Mouse (Mus musculus): ENCODE measurements around the gene Tm2d3. TPM values are rescaled to one million over a fixed set of nuclear protein-coding genes. Genes with fewer than 3 reads are reported as not detected.

Tm2d3 gene
- polyA plus RNA-seq, 1 experiment from 2014 or later: 119 TPM

DNA sequence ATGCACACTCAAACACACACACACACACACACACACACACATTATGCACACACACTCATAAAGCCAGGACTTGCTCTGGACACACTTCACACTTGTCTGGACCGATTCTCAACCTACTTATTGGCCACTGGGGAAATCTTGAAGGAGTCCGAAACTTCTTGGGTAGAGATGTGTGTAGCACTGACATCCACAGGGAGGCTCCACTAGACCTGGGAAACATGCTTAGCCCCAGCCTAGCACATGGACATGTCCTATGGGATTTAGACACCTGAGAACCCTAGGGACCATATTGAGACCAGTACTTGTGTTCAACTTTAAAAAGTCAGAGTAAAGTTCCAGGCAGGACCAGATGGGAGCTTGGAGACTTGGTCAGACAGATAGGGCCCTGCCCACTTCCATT lies 43.1 kb downstream of the Tm2d3 start:
- ATAC-seq (replicated peaks; ENCODE audit: low FRiP score, low read depth): no peak
- Histone ChIP-seq H3K27ac (no peak overlapping the region), H3K4me2 (ENCODE audit: low read length) (no peak overlapping the region), H3K9ac (ENCODE audit: low read depth, low read length) (no peak overlapping the region), H3K4me1 (replicated peaks; ENCODE audit: insufficient read depth, low read length) (peaks cover 7% of the 10 kb centered on the region; the same call in 1 of the 2 replicates), H3K9me3 (replicated peaks; ENCODE audit: low read length) (no peaks in the 10 kb centered on the region), H3K27me3 (ENCODE audit: insufficient read depth, low read length) (no peaks in the 10 kb centered on the region), H3K4me3 (replicated peaks; ENCODE audit: low read depth, low read length) (no peak overlapping the region), H3K36me3 (ENCODE audit: insufficient read depth, low read length) (no peaks in the 10 kb centered on the region)
- TF ChIP-seq CTCF (IDR thresholded peaks at IDR 0.05; ENCODE audit: low read depth): peak; percentile 63
- DNase-seq (ENCODE audit: low spot score): peak; percentile 40
- WGBS: 56% methylated on average over 2 of the region's 2 CpGs

DNA sequence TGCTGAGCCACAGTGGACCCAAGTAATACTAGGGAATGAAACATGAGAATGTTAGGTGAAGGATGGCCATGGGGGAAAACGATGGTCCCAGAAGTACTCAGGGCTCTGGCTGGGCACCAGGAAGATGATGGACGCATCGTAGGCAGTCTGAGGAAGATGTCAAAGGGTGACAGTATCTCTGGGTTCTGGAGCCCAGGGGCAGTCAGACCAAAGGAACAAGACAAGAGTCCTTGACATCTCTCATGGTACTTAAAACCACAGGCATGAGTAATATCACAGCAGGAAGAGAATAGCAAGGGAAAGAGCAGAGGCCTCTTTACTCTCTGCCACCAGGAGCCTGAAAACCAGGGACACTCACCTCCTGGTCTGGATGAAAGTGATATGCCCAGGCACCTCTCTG lies 44.3 kb downstream of the Tm2d3 start:
- no peak for DNase-seq (ENCODE audit: low spot score)
- H3K4me1 ChIP-seq (replicated peaks; ENCODE audit: insufficient read depth, low read length): peaks cover 7% of the 10 kb centered on the region; the same call in 1 of the 2 replicates
- TF ChIP-seq CTCF (IDR thresholded peaks at IDR 0.05; ENCODE audit: low read depth): no peak
- 86% methylated on average over 3 of the region's 3 CpGs for WGBS
- no peaks in the 10 kb centered on the region for H3K27me3 ChIP-seq (ENCODE audit: insufficient read depth, low read length)
- H3K27ac ChIP-seq: no peak overlapping the region
- no peak overlapping the region for H3K9ac ChIP-seq (ENCODE audit: low read depth, low read length)
- H3K9me3 ChIP-seq (replicated peaks; ENCODE audit: low read length): no peaks in the 10 kb centered on the region
- no peaks in the 10 kb centered on the region for H3K36me3 ChIP-seq (ENCODE audit: insufficient read depth, low read length)
- ATAC-seq (replicated peaks; ENCODE audit: low FRiP score, low read depth): no peak
- H3K4me2 ChIP-seq (ENCODE audit: low read length): no peak overlapping the region
- H3K4me3 ChIP-seq (replicated peaks; ENCODE audit: low read depth, low read length): no peak overlapping the region

DNA sequence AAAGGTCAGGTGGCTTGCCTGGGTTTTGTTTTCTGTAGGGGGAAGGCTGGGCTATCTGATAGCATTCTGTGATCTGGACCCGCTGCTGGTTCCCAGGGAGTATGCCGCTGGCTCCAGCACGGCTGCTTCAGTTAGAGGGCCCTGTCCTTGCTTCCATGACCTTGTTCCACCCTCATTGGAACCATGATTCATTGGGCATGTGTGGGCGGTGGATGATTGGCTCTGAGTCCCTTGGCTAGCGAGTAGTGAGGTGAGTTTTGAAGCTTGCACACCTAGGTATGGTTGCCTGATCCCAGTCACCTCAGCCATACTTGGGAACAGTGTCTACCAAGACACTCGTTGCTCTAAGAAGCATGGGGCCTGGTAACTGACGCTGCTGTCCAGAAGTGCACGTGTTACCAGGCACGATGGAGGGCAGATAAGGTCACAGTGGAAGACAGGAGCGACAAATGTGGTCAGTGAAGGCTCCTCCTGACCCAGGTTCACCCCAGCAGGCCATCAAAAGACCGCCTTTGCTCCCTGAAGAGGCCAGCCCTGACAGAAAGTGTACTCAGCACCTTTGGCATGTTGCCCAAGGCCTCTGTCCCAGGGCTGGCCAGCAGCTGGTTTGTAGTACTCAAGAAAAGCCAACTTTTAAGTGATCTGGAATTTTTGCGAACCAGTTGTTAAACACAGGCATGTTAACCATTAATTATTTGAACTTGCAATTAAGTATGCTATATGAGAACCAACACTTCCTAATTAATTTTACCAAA lies 46.5 kb downstream of the Tm2d3 start:
- H3K4me2 ChIP-seq (ENCODE audit: low read length): no peak overlapping the region
- no peak overlapping the region for H3K9ac ChIP-seq (ENCODE audit: low read depth, low read length)
- peak; percentile 56 for DNase-seq (ENCODE audit: low spot score)
- WGBS: 34% methylated on average over 12 of the region's 12 CpGs
- no peak for TF ChIP-seq CTCF (IDR thresholded peaks at IDR 0.05; ENCODE audit: low read depth)
- H3K4me1 ChIP-seq (replicated peaks; ENCODE audit: insufficient read depth, low read length): peaks cover 7% of the 10 kb centered on the region; the same call in 1 of the 2 replicates
- H3K36me3 ChIP-seq (ENCODE audit: insufficient read depth, low read length): no peaks in the 10 kb centered on the region
- H3K9me3 ChIP-seq (replicated peaks; ENCODE audit: low read length): no peaks in the 10 kb centered on the region
- H3K4me3 ChIP-seq (replicated peaks; ENCODE audit: low read depth, low read length): no peak overlapping the region
- no peak overlapping the region for H3K27ac ChIP-seq
- H3K27me3 ChIP-seq (ENCODE audit: insufficient read depth, low read length): no peaks in the 10 kb centered on the region
- no peak for ATAC-seq (replicated peaks; ENCODE audit: low FRiP score, low read depth)

DNA sequence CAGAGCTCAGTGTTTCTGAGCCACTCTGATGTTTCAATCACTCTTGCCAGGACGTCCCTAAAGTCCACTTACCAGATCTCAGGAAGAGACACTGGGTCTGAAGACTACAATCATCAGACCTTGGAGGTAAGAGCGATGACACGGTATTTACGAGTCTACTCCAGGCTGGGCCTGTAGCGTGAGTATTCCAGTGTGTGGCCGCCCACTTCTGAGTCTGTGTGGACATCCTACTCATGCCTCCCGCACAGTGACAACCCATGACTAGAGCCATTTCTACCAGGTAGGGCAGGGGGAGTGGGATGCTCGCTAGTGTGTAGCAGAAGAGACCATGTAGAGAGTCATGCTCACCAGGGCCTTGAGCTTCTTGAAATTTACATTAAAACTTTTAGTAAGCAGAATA lies 51.9 kb downstream of the Tm2d3 start:
- no peak overlapping the region for H3K4me3 ChIP-seq (replicated peaks; ENCODE audit: low read depth, low read length)
- no peak overlapping the region for H3K9ac ChIP-seq (ENCODE audit: low read depth, low read length)
- H3K27ac ChIP-seq: no peak overlapping the region
- WGBS: 92% methylated on average over 8 of the region's 8 CpGs
- no peak for TF ChIP-seq CTCF (IDR thresholded peaks at IDR 0.05; ENCODE audit: low read depth)
- no peaks in the 10 kb centered on the region for H3K9me3 ChIP-seq (replicated peaks; ENCODE audit: low read length)
- no peaks in the 10 kb centered on the region for H3K27me3 ChIP-seq (ENCODE audit: insufficient read depth, low read length)
- no peak for ATAC-seq (replicated peaks; ENCODE audit: low FRiP score, low read depth)
- H3K36me3 ChIP-seq (ENCODE audit: insufficient read depth, low read length): no peaks in the 10 kb centered on the region
- no peaks in the 10 kb centered on the region for H3K4me1 ChIP-seq (replicated peaks; ENCODE audit: insufficient read depth, low read length)
- DNase-seq (ENCODE audit: low spot score): no peak
- H3K4me2 ChIP-seq (ENCODE audit: low read length): no peak overlapping the region

DNA sequence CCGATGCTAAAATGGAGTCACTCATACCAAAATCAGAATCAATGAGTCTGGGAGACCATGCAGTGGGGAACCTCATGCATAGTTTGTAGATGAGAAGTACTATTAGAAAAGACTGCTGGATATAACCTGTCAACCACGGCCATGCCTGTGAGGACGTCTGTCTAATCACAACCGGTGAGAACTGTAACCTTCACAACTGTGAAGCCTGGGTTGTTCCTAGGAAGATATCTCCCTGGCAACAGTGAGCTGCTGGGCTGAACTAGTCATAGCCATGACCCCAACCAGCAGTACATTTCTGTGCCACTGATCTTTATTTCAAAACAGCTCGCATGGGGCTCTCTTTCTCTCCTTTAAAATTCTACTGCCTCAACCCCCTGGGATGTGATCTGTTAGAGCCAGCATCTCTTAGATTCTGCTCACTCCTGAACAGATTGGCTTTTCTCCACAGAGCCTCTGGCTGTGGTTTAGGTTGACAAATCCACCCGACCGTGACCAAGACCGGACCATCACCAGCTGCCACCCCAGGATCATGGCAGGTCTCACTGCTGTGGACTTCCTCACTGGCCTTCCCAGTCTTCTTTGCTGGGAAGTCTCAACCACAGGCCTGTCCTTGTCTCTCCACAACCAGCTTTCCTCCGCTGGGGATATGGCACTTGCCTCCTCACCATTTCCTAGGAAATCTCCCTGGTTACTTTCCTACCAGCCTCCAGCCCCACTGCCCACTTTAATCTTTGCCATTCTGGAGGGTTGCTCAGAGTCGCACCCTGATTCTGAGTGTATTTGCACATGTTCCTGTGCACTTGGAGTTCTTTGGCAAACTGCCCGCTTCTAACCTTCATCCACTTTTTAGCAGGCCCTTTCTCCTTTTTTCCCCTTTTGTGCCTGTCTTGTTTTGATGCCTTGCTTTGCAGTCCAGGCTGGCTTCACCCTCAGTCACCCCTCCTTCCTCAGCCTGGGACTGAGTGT lies 57.3 kb downstream of the Tm2d3 start:
- ATAC-seq (replicated peaks; ENCODE audit: low FRiP score, low read depth) (no peak), DNase-seq (ENCODE audit: low spot score) (no peak)

More for the DNA sequence above, 57.3 kb downstream of the Tm2d3 start:
- H3K27ac ChIP-seq: no peak overlapping the region
- no peaks in the 10 kb centered on the region for H3K4me1 ChIP-seq (replicated peaks; ENCODE audit: insufficient read depth, low read length)
- H3K27me3 ChIP-seq (ENCODE audit: insufficient read depth, low read length): no peaks in the 10 kb centered on the region
- no peak overlapping the region for H3K4me3 ChIP-seq (replicated peaks; ENCODE audit: low read depth, low read length)
- 77% methylated on average over 11 of the region's 11 CpGs for WGBS
- no peak for TF ChIP-seq CTCF (IDR thresholded peaks at IDR 0.05; ENCODE audit: low read depth)
- H3K36me3 ChIP-seq (ENCODE audit: insufficient read depth, low read length): no peaks in the 10 kb centered on the region
- H3K9me3 ChIP-seq (replicated peaks; ENCODE audit: low read length): no peaks in the 10 kb centered on the region
- no peak overlapping the region for H3K9ac ChIP-seq (ENCODE audit: low read depth, low read length)
- H3K4me2 ChIP-seq (ENCODE audit: low read length): no peak overlapping the region

Other genes with a start within 250 kb of the Tm2d3 start
- gene Tjp1, start 163.4 kb upstream of the Tm2d3 start, polyA plus RNA-seq (2015; fragmentation: Nextera tagmentation; extraction: Ambion mirVana): 25.8 and 28.3 TPM in 2 replicates
- 9.9 and 10.8 TPM in 2 replicates for gene Tarsl2, start 46.3 kb upstream of the Tm2d3 start, polyA plus RNA-seq (2015; fragmentation: Nextera tagmentation; extraction: Ambion mirVana)
- 3.2 and 4.2 TPM in 2 replicates for gene Pcsk6, start 170.6 kb downstream of the Tm2d3 start, polyA plus RNA-seq (2015; fragmentation: Nextera tagmentation; extraction: Ambion mirVana)